Mouse (Mus musculus) lung, adult 2 months (tissue): ENCODE measurements around the gene Zbtb25.

Experiments
- CTCF ChIP-seq: fragments of 200-500 bp; IDR thresholded peaks from 2 replicates; pipeline ENCODE4 v1.5.1; 2011; ENCODE audit warnings: mild to moderate bottlenecking, low read length, control low read depth; ENCODE audit not compliant: insufficient read depth
- POLR2A ChIP-seq: fragments of 200-500 bp; IDR thresholded peaks from 2 replicates; pipeline ENCODE4 v1.6.1; 2011; ENCODE audit warnings: low read depth, mild to moderate bottlenecking, control low read depth, low read length, borderline replicate concordance; ENCODE audit errors: extremely low read depth

DNA sequence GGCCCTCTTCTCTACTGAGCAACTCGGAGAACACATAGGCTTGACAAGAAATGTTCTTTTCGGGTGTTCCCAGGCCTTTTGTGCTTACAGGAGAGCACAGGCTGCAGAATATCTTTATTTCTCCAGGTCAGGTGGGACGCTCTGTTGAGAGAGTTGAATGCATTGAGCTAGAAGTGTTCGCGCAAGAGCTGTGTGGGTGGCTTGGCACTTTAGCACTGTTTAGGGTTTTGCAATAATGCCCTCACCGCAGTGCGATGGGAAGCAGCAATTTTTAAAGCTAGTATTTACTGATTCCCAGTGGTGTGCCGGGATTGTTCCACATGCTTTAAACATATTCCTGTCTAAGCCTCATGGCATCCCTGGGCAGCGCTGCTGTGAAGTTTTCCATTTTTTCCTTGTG lies 58.2 kb downstream of the Zbtb25 start:
- TF ChIP-seq POLR2A = no peak
- TF ChIP-seq CTCF = no peak
